Mouse (Mus musculus) v-Abl transformed pro-B cells (cell line): ENCODE measurements at regions not wholly inside any gene's neighbourhood (a gene's known extent, or its start where the extent isn't known, plus 50 kb on each side); places are given as distances from the start of the nearest gene placed in this dataset.

Experiments
- in situ Hi-C, 2 experiments: fragments of 400-800 bp; cut with MboI; formaldehyde crosslinking; loops; one replicate each; pipeline ENCODE4 v1.15.1; 2025; ENCODE audit not compliant: unreplicated experiment in 2 of 2

DNA sequence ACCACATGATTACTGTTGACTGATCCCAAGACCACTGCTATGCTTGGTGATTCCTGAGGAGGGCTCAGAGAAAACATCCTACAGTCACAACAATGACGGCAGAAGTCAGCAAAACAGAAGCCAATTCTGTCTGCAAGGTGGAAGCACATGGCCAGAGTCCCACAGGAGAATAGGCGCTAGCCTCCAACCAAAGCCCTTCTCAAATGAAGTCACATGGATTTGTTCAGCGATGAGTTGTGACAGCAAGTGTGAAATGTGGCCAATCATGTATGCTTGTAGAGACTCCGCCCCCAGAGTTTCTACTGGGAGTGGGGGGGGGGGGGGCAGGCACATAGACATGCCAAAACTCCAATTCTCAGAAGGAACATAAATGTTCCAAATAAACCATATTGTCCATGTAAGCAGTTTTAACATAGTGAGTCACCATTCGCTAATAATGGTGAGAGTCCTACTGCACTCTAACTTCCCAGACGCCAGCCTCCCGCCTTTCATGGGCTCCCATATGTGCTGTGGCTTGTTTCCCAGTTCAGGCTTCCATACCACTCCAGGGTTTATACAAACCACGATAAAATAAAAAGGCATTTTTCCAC lies 231.6 kb upstream of the Npvf start:
- in situ Hi-C loops: no loop called here

DNA sequence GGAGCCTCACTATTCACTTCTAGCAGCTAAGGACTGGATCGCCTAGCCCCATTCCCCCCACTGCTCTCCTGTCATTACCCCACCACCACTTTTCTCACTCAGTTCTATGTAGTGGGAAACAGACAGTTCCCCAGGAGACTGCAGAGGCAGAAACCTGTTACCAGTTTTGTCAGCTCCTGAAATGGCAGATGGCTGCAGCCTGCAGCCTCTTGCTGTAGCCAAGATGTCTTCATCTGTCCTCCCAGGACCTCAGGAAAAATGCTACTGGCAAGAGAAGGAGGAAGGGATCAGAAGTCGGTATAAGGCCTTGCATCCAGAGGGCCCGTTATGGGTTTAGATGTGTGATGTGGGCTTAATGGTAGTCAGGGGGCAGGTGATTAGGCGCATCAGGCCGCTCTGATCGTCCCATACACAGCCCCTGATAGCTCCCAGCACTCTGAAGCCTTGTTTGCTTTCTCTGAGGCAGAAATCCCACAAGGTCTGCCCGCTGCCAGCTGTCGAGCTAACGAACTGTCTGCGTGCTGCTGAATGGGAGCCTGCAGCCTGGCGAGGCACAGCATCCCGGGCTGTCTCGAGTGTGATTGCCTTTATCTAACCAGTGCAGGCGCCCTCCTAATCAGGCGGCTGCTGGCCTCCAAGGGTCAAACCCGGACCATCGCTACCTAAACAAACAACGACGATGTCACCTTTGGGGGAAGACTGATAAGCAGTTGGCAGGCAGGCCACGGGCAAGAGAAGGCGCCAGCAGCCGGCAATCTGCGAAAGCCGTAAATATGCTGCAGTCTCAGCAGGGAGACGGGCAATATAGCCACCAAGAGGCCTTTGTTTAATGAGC lies 236.3 kb upstream of the Npvf start:
- in situ Hi-C loops: no loop called here

DNA sequence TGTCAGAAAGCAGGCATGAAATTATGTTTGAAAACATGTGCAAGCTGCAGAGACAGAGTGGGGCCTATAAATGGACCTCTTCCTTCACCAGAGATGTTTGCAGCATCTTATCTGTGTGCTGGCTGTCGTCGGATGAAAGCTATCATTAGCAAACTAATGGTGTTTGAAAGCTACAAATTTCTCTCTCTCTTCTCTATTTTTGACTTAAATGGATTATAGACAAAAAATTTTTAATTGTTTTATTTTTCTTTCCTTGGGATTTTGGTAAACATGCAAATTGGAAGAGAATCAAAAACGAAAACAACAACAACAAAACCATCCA lies 236.9 kb upstream of the Npvf start:
- in situ Hi-C loops: no loop called here

DNA sequence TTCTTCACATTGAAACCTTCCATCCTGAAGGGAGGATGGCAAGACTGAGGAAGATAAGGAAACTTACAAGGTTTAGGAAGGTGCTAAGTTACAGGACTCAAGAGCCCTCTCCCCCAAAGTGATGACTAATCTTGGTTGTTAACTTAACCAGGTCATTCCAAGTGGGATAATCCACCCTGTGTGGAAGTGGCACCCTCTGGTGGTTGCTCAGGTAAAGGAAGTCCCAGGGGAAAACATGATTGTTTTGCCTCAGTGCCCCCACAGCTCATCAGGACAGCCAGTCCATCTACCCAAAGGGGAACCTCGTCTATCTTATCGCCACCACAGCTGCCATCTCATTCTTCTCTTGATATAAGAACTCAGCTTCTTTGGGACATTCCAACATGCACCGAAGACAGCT lies 244.6 kb upstream of the Npvf start:
- in situ Hi-C loops: no loop called here

DNA sequence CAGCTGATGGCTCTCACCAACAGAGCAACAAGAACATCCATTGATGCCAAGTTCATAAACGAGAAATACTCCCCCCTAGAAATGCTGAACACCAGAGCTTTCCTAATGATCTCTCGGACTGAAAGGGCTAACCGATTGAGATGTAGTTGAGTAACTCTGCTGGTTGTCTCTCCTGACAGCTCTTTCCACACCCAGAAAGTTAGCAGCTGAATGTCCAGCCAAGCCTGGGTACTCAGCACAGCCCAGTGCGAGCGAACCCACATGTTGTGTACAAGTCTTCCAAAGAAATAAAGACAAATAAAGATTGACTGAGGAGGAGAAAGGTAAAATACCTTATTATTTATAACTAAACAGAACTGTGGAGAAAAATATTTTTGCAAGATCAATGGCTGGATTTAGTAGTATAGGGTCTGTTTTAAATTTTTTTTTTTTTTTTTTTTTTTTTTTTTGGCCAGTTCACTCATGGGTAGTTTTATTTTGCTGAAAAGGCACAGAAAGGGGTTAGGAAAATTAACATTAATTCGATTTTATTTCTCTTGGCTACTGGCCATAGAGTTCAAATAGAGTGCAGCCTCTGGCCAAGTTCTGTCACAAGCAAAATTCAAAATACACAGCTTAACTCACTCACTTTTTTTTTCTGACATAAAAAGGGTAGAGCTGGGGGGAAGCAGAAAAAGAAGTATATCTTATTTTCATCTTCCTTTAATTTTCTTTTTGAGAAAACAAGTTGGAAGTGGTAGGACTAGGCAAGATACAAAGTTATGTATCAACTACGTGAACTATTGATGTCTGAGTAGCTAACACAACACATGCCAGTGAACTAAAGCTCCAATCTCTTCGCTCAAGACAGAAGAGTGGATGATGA lies 261.2 kb upstream of the Npvf start:
- in situ Hi-C loops: loop anchor here in 1 of 2 experiments (25.0 kb wide), 1 partner anchor 1297 kb away; the partner anchor contains the start of genes Gm28308, Hoxa3, Hoxa5 and Hoxa6

DNA sequence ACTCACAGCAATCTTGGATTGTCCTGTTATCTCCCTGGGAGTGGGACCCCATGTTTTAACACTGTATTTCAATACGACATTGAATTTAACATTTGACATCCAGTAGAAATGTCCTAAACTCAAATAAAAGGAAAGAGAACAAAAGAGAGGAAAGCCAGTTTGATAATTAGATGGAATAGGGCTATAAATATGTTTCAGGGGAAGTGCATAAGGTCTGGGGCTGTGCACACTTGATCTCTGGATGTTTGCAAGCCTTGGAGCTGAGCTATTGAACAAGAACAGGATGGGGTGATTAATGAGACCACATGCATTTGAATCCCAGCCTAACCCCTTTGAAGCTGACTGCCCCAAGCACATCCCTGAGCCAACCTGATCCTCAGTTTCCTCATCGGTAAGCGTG lies 264.0 kb upstream of the Npvf start:
- in situ Hi-C loops: loop anchor here in 1 of 2 experiments (25.0 kb wide), 1 partner anchor 1294 kb away; the partner anchor contains the start of genes Gm28308, Hoxa3, Hoxa5 and Hoxa6

DNA sequence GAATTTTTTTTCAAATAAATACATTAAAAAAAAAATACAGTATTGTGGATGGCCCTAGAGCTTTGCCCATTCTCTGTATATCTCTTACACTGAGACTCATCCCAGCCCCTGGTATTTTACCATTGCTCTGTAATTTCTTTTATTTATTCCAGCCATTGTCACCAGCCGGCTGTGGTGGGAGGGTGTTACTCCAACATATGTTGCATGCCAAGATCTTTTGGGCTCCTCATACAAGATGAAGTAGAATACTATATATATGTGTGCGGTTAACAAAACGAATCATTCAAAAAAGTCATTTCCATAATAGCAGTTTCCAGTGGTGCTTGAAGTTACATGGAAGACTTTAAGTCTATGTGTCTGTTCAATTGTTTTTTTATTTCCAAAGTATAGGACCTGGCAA lies 268.0 kb upstream of the Npvf start:
- in situ Hi-C loops: loop anchor here in 1 of 2 experiments (25.0 kb wide), 1 partner anchor 1290 kb away; the partner anchor contains the start of genes Gm28308, Hoxa3, Hoxa5 and Hoxa6

DNA sequence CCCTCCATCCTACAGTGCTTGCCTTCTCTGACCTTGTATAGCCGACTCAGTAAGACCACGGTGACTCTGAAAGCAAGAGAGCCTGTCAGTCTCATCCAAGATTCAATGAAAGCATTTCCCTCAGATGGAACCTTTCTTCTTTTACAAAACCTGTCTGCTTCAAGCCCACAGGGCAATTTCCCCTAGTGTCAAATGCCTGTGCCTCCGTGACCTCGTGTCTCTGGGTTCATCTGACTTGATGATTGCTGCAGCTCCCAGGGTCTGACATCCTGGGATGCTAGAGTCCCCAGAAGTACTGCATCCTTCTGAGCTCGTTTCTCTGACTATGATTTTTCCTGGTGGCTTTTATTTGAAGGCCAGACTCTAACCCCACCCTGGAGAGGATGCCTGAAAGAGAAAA lies 270.3 kb upstream of the Npvf start:
- in situ Hi-C loops: loop anchor here in 1 of 2 experiments (25.0 kb wide), 1 partner anchor 1288 kb away; the partner anchor contains the start of genes Gm28308, Hoxa3, Hoxa5 and Hoxa6

DNA sequence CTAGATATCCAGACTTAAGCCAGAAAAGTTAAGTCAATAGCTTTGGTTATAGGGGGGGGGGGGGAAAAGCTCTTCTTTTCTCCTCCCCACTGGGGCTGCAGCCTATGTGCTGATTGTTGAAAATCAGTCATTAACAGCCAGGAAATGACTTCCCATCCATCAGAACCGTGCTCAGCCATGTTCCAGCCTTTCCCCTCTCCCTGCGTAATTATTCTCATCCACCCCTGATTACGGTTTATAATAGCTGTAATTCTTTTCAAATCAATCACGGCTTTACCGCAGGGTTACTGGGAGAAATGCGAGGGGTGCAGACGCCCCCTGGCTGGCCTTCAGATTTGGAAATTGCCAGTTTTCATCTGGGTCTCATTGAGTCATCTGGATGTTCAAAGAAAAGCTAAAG lies 270.8 kb upstream of the Npvf start:
- in situ Hi-C loops: loop anchor here (25.0 kb wide), 3 partner anchors 662 to 1287 kb away; partner anchors contain the start of genes Gm28308 (in 1 of the 2), Hoxa3 (in 1 of the 2), Hoxa5 (in 1 of the 2) and Hoxa6 (in 1 of the 2)

DNA sequence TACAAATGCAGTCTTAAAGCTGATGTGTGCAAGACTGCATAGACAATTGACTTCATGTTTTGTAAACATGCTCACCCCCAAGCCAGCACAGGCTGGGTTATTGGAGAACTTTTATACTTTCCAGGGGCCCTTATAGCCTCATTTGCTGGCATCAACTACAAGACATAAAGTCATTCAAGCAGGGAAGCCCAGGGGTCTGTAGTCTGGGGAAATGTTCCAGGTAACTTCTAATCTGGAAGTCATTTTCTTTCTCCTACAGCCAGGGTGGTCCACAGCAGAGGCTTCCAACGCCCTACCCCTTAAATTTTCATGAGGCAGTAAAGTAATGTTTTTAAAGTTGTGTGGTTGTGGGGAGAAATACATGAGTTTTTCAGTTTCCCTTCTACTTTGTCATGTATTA lies 272.1 kb upstream of the Npvf start:
- in situ Hi-C loops: loop anchor here (25.0 kb wide), 2 partner anchors 661 to 1086 kb away; partner anchors contain the start of gene Skap2 (in 1 of the 2)

DNA sequence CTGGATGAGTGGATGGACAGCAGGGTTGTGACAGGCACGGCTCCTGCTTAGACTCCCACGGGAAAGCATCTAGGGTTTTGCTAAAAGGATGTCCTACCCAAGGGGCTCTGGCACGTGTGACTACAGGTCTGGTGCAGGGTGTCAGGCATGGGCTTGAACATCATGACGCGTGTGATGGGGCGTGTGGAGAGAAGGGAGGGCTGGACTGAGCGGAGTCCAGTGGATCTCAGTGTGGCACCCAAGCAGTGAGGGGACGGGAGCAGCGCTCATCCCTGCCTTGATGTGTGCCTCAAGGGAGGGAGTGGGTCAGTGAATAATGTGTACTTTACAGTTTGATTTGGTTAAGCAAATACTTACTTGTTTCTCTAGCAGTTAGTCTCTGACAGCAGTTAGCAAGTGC lies 275.3 kb upstream of the Npvf start:
- in situ Hi-C loops: loop anchor here (25.0 kb wide), 2 partner anchors 658 to 1083 kb away; partner anchors contain the start of gene Skap2 (in 1 of the 2)

DNA sequence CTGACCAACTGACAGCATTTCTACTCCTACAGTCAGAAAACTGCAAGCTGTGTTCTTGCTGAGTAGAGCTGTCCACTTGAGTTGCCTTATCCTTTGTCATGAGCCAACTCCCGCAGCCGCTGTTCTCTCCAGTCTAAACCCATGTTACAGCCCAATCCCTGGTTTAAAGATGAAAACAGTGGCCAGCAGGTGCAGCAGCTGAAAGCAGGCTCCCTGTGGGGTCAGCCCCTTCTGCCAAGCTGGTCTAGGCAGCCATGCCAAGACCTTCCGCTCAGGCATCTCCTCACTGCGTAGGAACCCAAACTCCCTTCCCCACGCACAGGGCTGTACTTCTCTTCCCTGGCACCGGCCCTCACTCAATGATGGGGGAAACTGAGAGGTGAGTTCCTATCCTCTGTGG lies 279.3 kb upstream of the Npvf start:
- in situ Hi-C loops: loop anchor here (10.0 to 25.0 kb wide), 4 partner anchors 99 to 1079 kb away; partner anchors contain the start of gene Skap2 (in 1 of the 2)

DNA sequence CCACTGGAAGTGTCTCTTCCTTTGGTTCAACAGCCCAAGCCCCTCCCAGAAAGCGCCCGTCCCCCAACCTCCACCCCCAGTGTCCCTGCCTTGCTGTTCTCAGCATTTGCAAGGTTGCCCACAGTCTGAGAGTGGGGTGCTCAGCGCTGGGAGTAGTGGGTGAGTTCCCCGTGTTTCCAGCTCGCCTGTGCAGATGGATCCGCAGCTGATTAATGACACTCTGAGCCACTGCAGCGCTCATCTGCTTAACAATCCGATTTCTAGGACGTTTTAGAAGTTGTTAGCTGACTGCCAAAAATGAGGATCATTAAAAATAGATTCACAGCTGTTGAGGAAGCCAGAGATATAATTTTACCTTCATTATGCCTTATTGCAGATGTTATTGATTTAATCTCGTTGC lies 280.0 kb upstream of the Npvf start:
- in situ Hi-C loops: loop anchor here (10.0 to 25.0 kb wide), 4 partner anchors 99 to 1078 kb away; partner anchors contain the start of gene Skap2 (in 1 of the 2)

DNA sequence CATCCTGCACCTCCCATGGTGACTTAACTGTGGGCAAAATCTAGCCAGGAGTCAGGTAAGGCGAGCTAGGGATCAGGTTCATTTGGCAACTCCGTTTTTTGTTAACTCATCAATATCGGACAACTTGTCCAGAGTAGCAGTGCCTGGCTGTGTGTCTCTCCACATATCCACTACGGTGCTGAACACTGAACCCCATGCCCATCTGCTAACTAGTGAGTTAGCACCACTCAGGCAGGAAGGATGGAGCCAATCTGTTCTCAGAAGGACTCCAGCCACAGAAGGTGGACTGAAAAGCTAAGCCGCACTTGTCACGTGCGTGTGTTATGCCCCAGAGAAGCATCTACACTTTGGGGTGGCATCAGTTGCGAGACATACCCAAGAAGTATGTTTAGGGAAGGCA lies 282.1 kb upstream of the Npvf start:
- in situ Hi-C loops: loop anchor here (5.0 to 25.0 kb wide), 6 partner anchors 102 to 1076 kb away; partner anchors contain the start of gene Skap2 (in 1 of the 2)

DNA sequence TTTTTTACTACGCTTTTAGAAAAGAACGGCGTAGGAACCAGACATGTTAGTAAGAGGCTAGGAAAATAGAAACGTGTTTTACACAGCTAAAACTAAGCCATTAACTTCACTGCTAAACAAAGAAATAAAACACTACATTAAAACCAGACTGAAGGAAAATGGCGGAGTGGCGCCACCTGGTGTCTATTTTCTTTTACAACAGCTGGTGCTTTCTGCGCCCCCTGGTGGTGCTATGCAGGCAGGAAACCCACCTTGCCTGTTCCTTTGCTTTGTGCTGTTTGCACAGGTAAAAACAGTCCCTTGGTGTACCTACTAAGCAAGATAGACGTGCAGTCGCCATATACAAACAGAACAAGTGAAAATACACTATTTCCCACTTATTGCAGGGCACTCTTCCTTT lies 282.9 kb upstream of the Npvf start:
- in situ Hi-C loops: loop anchor here (5.0 to 25.0 kb wide), 6 partner anchors 102 to 1075 kb away; partner anchors contain the start of gene Skap2 (in 1 of the 2)

DNA sequence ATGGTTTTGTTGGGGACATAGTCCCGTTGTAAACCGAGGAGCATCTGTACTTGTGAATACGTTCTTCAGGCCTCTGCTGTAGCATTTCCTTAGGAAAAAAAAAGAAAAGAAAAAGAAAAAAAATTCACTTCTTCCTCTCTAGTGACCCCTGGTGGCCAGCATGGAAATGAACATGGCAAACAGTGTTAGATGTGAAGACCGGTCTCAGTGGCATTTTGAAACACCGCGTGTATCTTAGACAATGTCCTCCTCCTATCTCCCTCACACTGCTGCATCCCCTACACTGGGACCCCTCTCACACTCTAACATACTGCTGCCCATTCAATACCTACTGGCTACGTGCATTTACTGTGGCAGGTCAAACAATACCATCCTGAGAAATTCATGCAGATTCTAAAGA lies 284.6 kb upstream of the Npvf start:
- in situ Hi-C loops: loop anchor here (5.0 to 25.0 kb wide), 6 partner anchors 104 to 1073 kb away; partner anchors contain the start of gene Skap2 (in 1 of the 2)

DNA sequence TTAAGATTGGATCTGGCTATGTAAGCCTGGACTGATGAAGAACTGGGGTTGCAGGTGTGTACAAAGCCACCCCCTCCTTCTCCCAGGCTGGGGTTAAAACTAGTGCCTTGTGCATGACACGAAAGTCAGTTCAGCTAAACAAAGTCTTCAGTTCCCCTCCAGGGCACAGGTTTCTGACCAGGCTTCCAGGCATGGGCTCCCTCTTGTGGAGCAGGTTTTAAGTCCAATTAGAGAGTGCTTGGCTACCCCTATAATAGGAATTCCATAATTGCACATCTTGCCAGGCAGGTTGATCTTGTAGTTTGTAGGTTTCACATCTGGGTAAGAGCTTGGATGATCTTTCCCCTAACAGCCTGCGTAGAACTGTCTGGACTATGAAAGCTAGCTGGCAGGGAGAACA lies 285.2 kb upstream of the Npvf start:
- in situ Hi-C loops: loop anchor here (5.0 to 25.0 kb wide), 6 partner anchors 105 to 1073 kb away; partner anchors contain the start of gene Skap2 (in 1 of the 2)

DNA sequence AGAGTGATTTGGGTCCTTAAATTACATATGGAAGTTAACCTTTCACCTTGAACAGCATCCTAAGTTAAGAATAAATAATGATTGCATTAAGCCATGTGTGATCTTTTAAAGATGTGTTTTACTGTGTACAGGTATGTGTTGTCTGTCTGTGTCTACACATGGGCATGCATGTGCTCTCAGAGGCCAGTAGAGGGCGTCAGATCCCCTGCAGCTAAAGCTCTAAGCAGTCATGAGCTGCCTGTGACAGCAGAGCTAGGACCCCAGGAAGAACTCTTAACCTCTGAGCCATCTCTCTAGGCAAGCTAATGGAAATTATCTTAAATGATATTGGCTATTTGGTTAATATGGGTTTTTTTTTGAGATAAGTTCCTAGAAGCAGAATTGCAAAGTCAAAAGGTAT lies 285.9 kb upstream of the Npvf start:
- in situ Hi-C loops: loop anchor here (5.0 to 25.0 kb wide), 7 partner anchors 37 to 1072 kb away; partner anchors contain the start of gene Skap2 (in 1 of the 2)

DNA sequence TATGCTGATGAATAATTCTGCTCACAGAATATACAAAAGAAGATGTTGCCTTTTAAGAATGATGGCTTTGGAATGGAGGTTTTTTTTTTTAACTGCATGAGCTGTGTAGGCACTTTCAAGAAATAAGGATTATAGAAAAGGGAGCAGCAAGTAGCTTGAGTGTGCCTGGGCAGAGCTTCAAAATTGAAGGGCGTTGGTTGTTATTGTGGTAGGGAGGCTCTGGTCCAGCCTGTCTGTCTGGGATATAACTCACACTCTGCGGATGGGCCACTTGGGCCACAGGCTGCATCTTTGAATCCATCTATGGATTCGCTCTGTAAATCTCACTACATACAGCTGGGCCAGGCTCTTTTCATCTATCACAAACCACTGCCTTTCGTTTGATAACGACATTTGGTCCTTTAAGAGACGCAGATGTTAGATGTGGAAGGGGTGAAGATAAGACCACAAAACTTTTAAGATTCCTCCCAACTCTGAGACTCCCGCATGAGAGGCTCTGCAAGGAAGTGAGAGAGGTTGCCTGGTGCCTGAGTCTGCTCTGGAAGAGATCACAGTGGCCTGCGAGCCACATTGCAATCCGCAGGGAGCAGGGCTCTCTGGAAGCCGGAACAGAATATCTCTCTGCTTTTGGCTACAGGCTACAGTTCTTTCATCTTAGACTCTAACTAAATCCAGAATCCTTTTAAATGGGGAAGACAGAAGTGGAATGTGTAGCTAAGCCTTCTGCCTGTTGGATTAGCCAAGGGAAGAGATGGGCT lies 286.6 kb upstream of the Npvf start:
- in situ Hi-C loops: loop anchor here (5.0 to 25.0 kb wide), 7 partner anchors 36 to 1071 kb away; partner anchors contain the start of gene Skap2 (in 1 of the 2)
